Mouse (Mus musculus) thymus, adult 2 months (tissue): ENCODE data around the gene St6galnac4. TPM values are rescaled to one million over a fixed set of nuclear protein-coding genes. Genes with fewer than 3 reads are reported as not detected.

ENCODE experiments used
- DNase-seq: peaks from one replicate; pipeline ENCODE4 v3.0.0; 2021
- H3K27ac ChIP-seq: fragments of 200-500 bp; 2 replicates; pipeline ENCODE4 v1.5.1; 2012; ENCODE audit warnings: low read length, control low read depth; ENCODE audit not compliant: control insufficient read depth, insufficient read depth
- H3K27me3 ChIP-seq: fragments of 200-500 bp; 2 replicates; pipeline ENCODE4 v1.6.1; 2012; ENCODE audit warnings: mild to moderate bottlenecking, low read length, moderate library complexity, mixed read lengths; ENCODE audit not compliant: control insufficient read depth, insufficient read depth
- H3K36me3 ChIP-seq: fragments of 200-500 bp; 2 replicates; pipeline ENCODE4 v1.6.1; 2012; ENCODE audit warnings: mild to moderate bottlenecking, low read length, moderate library complexity; ENCODE audit not compliant: control insufficient read depth, insufficient read depth
- H3K4me1 ChIP-seq: fragments of 200-500 bp; replicated peaks from 2 replicates; pipeline ENCODE4 v1.6.1; 2012; ENCODE audit warnings: low read length; ENCODE audit not compliant: control insufficient read depth, insufficient read depth
- H3K4me3 ChIP-seq: fragments of 200-500 bp; 2 replicates; pipeline ENCODE4 v1.5.1; 2012; ENCODE audit warnings: mild to moderate bottlenecking, low read length, control low read depth, moderate library complexity; ENCODE audit not compliant: control insufficient read depth, insufficient read depth
- CTCF ChIP-seq: fragments of 200-500 bp; IDR thresholded peaks from 2 replicates; pipeline ENCODE4 v1.5.1; 2012; ENCODE audit warnings: mild to moderate bottlenecking, control low read depth, low read length, moderate library complexity, borderline replicate concordance; ENCODE audit not compliant: control insufficient read depth, poor library complexity, insufficient read depth; ENCODE audit errors: extremely low read depth
- POLR2A ChIP-seq: fragments of 200-500 bp; IDR thresholded peaks from 2 replicates; pipeline ENCODE4 v1.6.1; 2012; ENCODE audit warnings: mild to moderate bottlenecking, low read length, control low read depth, moderate library complexity; ENCODE audit not compliant: control insufficient read depth, poor library complexity, insufficient read depth; ENCODE audit errors: extremely low read depth
- WGBS: fragments of 180-500 bp; shearing (Covaris S2); methylation state at CpG from one replicate; pipeline ENCODE4 v1.1.7; 2018; 5-methylcytosine and 5-hydroxymethylcytosine counted together
- polyA plus RNA-seq: library from polyadenylated mRNA; depleted of rRNA; stranded (reverse); fragments of >200 nt; gene quantifications from 2 replicates; pipeline ENCODE4 v1.2.3, GENCODE M21; 2012

St6galnac4 gene
- polyA plus RNA-seq, 1 experiment = 29.3 TPM

GRCm38 (mm10) chr2:32624111-32624748 lies 37.3 kb downstream of the St6galnac4 start:
- H3K27ac ChIP-seq = no peak overlapping the region

GRCm38 (mm10) chr2:32625212-32625872 lies 38.4 kb downstream of the St6galnac4 start:
- Histone ChIP-seq H3K4me3 (no peak overlapping the region), H3K4me1 (no peaks in the 10 kb centered on the region), H3K27ac (no peak overlapping the region), H3K27me3 (no peaks in the 10 kb centered on the region), H3K36me3 (no peaks in the 10 kb centered on the region)
- DNase-seq = no peak
- TF ChIP-seq POLR2A = no peak
- TF ChIP-seq CTCF = no peak
- WGBS = 31% methylated on average over 13 of the region's 13 CpGs

More at GRCm38 (mm10) chr2:32624111-32624748, 37.3 kb downstream of the St6galnac4 start:
- Histone ChIP-seq H3K36me3 (no peaks in the 10 kb centered on the region), H3K27me3 (no peaks in the 10 kb centered on the region), H3K4me3 (no peak overlapping the region), H3K4me1 (no peaks in the 10 kb centered on the region)
- TF ChIP-seq POLR2A (no peak), CTCF (no peak)
- 92% methylated on average over 5 of the region's 5 CpGs for WGBS
- no peak for DNase-seq

- no peak for TF ChIP-seq CTCF
- no peak for TF ChIP-seq POLR2A
- H3K27me3 ChIP-seq = no peaks in the 10 kb centered on the region
- no peaks in the 10 kb centered on the region for H3K36me3 ChIP-seq
- H3K27ac ChIP-seq = no peak overlapping the region
- DNase-seq = no peak
- no peaks in the 10 kb centered on the region for H3K4me1 ChIP-seq
- no peak overlapping the region for H3K4me3 ChIP-seq
- WGBS = 70% methylated on average over 5 of the region's 5 CpGs
Measured at GRCm38 (mm10) chr2:32625873-32626694, 39.2 kb downstream of the St6galnac4 start.

GRCm38 (mm10) chr2:32627266-32628043 lies 40.6 kb downstream of the St6galnac4 start:
- no peak for DNase-seq
- H3K4me3 ChIP-seq = no peak overlapping the region
- WGBS = 85% methylated on average over 20 of the region's 20 CpGs
- H3K27ac ChIP-seq = no peak overlapping the region
- TF ChIP-seq CTCF (no peak), POLR2A (no peak)
- H3K36me3 ChIP-seq = no peaks in the 10 kb centered on the region
- H3K27me3 ChIP-seq = no peaks in the 10 kb centered on the region
- no peaks in the 10 kb centered on the region for H3K4me1 ChIP-seq

- H3K27ac ChIP-seq = no peak overlapping the region
- H3K4me3 ChIP-seq = no peak overlapping the region
- no peaks in the 10 kb centered on the region for H3K36me3 ChIP-seq
- TF ChIP-seq CTCF (no peak), POLR2A (no peak)
- WGBS = 83% methylated on average over 4 of the region's 4 CpGs
- no peaks in the 10 kb centered on the region for H3K27me3 ChIP-seq
- no peaks in the 10 kb centered on the region for H3K4me1 ChIP-seq
- DNase-seq = no peak
Measured at GRCm38 (mm10) chr2:32628044-32628550, 41.2 kb downstream of the St6galnac4 start.

GRCm38 (mm10) chr2:32628729-32629128 lies 41.8 kb downstream of the St6galnac4 start:
- no peaks in the 10 kb centered on the region for H3K27me3 ChIP-seq
- TF ChIP-seq POLR2A (no peak), CTCF (no peak)
- WGBS = 92% methylated on average over 5 of the region's 5 CpGs
- no peak overlapping the region for H3K4me3 ChIP-seq
- H3K27ac ChIP-seq = no peak overlapping the region
- DNase-seq = no peak
- no peaks in the 10 kb centered on the region for H3K4me1 ChIP-seq
- H3K36me3 ChIP-seq = no peaks in the 10 kb centered on the region
